Comparison of ENCODE assay signal across 11 mouse cellular contexts in the genomic region with DNA sequence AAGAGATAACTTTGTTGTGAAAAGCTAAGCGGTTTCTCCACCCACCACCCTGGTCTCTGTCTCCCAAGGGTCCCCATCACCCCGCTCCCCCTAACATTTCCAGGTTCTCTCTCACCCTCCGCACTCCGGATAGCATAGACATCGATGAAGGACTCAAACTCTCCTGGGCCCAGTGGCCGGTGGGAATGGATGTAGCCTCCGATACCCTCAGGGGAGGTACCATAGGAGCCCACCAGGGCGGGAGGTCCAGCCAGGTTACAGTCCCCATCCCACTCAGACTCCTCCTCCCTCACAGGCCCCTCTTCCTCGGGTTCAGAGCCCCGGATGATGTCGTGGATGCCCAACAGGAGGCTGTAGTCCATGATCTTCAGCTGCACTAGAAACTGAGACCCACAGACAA. TPM values are rescaled to one million over a fixed set of nuclear protein-coding genes. Genes with fewer than 3 reads are reported as not detected.
"Had no signal": no experiment of that assay in that cellular context is flagged by ENCODE, and none has a peak within 500 bp of the region (broad histone marks: within the 10 kb centered on the region; RNA-seq: fewer than 3 reads in every experiment).

No protein-coding gene starts in this region.

- DNase-seq: kidney, adult 2 months; kidney, postnatal 36 days; lung, adult 18-20 months; thymus, adult 2 months; thymus, postnatal 25 days had no signal

- H3K27ac ChIP-seq: limb, embryonic 15.5 days; midbrain, embryonic 13.5 days; neural tube, embryonic 12.5 days had no signal

- H3K4me3 ChIP-seq: limb, embryonic 15.5 days; midbrain, embryonic 13.5 days; myocyte; neural tube, embryonic 12.5 days had no signal

- ATAC-seq: intestine, embryonic 16.5 days; midbrain, embryonic 13.5 days had no signal

- H3K9me3 ChIP-seq: limb, embryonic 15.5 days; midbrain, embryonic 13.5 days; neural tube, embryonic 12.5 days had no signal

- H3K4me2 ChIP-seq: limb, embryonic 15.5 days; midbrain, embryonic 13.5 days; neural tube, embryonic 12.5 days had no signal

- H3K27me3 ChIP-seq: limb, embryonic 15.5 days; midbrain, embryonic 13.5 days; neural tube, embryonic 12.5 days had no signal

- H3K9ac ChIP-seq: limb, embryonic 15.5 days; midbrain, embryonic 13.5 days; neural tube, embryonic 12.5 days had no signal

RNA-seq across cellular contexts. Expression of a gene that starts 9.6 kb away (rescaled TPM):
- total RNA-seq: neutrophil, adult 5-6 weeks had no signal
